Mouse (Mus musculus) splenic B cell, adult 2 months (primary cell): ENCODE measurements around the gene Etfb.

Experiments used
- DNase-seq: peaks from one replicate; pipeline ENCODE4 v3.0.0-alpha.2; 2011; ENCODE audit warnings: low read depth, low spot score
- H3K27me3 ChIP-seq: 2 replicates; pipeline ENCODE4 v1.6.1; 2012; ENCODE audit warnings: mild to moderate bottlenecking, low read length, moderate library complexity, mixed read lengths; ENCODE audit not compliant: control insufficient read depth, poor library complexity, insufficient read depth, severe bottlenecking
- H3K36me3 ChIP-seq: 2 replicates; pipeline ENCODE4 v1.6.1; 2012; ENCODE audit warnings: mild to moderate bottlenecking, low read length, moderate library complexity, mixed read lengths; ENCODE audit not compliant: control insufficient read depth, poor library complexity, insufficient read depth, severe bottlenecking

Etfb gene

DNA sequence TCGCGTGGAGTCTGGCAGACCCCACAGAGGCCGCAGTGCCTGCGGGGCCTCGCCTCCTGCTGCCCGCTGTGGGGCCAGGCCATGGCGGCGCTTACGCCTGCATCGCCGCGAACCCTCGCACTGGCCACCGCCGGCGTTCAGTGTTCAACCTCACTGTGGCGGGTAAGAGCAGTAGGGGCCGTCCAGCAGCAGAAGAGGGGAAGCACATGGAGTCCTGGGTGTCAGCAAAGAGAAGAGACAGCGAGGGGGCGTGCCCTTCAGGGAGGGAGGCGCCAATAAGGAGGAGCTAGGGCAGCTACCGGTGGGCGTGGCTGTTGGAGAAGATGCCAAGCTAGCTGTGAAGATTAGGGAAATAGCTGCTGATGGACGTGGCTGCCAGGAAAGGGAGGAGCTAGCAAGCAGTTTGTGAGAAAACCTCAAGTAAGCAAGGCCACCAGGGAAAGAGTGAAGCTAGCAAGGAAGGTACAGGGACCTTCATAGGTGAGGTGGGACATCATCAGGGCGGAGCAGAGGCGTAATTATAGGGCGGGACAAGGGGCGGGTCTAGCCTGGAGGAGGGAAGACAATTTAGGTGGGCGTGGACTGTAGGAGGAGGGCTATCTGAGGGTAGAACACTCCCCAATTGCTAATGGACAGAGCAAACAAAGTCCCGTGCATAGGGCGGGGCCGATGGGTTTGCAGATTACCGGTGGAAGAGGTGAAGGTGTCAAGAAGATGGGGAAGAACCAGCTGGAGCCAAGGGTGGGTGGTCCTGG lies 21.6 kb downstream of the Etfb start:
- no peaks in the 10 kb centered on the region for H3K27me3 ChIP-seq

DNA sequence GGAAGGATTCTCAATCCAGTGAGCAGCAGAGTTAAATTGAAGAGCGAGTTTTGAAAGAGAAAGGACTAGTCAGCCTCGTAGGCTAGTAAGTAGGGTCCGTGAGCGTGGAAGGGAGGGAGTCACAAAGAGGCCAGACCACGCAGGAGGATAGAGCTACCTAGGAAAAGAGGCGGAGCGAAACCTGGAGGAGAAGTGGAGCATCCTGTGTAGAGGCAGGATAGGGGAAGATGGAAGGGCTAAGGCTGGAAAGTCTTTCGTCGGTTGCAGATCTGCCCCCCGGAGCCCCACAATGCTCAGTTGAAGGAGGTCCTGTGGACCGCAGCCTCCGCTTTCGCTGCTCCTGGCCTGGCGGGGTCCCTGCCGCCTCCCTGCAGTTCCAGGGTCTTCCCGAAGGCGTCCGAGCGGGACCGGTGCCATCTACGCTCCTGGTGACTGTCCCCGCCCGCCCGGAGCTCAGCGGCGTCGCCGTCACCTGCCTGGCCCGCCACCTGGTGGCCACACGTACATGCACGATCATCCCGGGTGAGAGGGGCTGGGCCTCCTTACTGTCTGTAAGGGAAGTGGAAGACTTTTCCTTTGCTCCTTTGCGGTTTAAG lies 22.3 kb downstream of the Etfb start:
- peak; percentile 86 for DNase-seq
- Histone ChIP-seq H3K36me3 (no peaks in the 10 kb centered on the region), H3K27me3 (no peaks in the 10 kb centered on the region)

More for the DNA sequence above, 21.6 kb downstream of the Etfb start:
- peak; percentile 97 for DNase-seq
- no peaks in the 10 kb centered on the region for H3K36me3 ChIP-seq

DNA sequence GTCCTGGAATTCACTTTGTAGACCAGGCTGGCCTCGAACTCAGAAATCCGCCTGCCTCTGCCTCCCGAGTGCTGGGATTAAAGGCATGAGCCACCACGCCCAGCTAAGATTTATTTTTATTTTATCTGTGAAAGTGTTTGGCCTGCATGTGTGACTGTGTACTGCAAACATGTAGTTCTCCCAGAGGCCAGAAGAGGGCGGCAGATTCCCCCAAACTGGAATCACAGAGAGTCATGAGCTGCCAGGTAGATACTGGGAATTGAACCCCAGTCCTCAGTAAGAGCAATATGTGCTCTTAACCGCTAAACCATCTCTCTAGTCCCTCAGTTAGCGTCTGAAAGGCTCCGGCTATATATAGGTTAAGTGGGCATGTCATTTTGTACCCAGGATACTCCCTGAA lies 26.5 kb downstream of the Etfb start:
- Histone ChIP-seq H3K36me3 (no peaks in the 10 kb centered on the region), H3K27me3 (no peaks in the 10 kb centered on the region; the same call in 1 of the 2 replicates)
- peak; percentile 80 for DNase-seq

DNA sequence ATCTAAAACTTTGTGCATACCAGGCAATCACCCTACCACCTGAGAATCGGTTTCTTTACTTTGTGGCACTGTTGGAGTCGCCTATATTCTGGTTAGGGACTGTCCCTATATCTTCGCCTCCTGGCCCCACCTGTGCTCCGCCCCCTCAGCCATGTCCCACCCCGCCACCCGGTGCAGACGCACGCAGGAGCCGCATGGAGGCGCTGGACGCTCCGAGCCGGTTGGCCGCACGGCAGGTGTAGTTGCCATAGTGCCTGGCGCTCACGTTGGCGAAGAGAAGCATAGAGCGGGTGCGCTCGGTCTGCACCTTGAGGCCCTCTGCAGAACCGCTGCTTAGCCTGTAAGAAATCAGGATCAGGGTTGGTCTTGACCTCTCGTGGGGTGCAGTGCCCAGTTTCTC lies 31.8 kb downstream of the Etfb start:
- DNase-seq = peak; percentile 64
- Histone ChIP-seq H3K27me3 (no peaks in the 10 kb centered on the region; the same call in 1 of the 2 replicates), H3K36me3 (no peaks in the 10 kb centered on the region)

DNA sequence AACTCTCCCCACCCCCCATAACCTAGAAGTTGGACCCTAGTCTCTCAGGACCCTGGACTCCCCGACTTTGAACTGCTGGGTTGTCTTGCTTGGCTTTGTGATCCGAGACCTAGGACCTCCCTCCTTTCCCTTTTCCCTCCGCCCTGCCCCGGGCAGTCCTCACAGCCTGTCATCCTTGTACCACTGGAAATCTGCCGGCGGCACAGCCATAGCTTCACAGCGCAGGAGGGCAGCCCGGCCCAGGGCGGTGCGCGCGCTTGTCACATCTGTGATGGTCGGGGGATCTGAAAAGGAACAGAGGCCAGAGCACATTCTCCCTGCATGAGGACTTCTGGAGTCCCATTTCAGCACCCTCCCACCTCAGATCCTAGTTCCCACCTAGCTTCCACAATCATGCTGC lies 32.5 kb downstream of the Etfb start:
- DNase-seq = no peak
- Histone ChIP-seq H3K27me3 (no peaks in the 10 kb centered on the region; the same call in 1 of the 2 replicates), H3K36me3 (no peaks in the 10 kb centered on the region)

DNA sequence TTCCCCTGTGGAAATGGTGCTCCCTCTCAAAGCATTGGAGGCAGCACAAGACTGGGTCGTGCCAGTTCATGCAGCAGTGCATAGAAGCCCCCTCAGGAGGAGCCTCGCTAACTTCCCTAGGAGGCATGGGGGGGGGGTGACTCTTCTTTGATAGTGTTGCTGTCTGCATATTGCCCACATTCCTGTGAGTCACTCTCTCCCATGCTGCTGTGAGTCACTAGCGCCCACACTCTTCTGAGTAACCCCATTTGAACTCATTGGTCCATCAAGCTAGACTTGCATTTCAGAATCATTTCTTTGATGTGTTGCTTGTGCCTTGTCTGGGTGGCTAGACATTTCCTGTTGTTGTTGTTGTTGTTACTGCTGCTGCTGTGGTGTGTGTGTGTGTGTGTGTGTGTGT lies 37.3 kb downstream of the Etfb start:
- DNase-seq = no peak
- Histone ChIP-seq H3K27me3 (no peaks in the 10 kb centered on the region), H3K36me3 (no peaks in the 10 kb centered on the region)

DNA sequence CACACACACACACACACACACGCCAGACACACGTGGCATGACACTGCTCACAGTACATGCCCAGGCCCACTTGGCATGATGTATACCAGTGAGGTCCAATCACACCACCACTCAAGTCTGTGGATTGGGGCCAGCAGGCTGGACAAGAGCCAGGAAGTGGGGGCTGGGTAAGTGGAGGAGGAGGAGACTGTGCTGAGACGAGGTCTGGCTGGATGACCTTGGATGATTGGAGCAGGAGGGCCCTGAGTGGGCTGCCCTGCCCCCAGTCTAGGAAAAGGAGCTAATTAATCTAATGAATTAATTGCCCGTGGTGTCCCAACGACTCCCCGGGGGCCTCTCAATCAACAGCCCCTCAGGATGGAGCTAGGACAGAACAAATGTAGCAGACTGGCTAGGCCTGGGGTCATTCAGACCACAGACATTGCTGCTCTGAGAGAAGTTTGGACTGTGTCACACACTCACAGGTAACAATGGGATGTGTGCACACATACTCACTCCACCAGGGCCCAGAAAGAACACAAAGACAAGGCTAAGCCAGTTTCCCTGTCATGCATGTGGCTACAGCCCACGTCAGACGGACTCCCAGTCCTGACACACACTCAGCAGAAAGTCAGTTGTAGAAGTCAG lies 38.3 kb downstream of the Etfb start:
- Histone ChIP-seq H3K36me3 (no peaks in the 10 kb centered on the region), H3K27me3 (no peaks in the 10 kb centered on the region)
- no peak for DNase-seq

DNA sequence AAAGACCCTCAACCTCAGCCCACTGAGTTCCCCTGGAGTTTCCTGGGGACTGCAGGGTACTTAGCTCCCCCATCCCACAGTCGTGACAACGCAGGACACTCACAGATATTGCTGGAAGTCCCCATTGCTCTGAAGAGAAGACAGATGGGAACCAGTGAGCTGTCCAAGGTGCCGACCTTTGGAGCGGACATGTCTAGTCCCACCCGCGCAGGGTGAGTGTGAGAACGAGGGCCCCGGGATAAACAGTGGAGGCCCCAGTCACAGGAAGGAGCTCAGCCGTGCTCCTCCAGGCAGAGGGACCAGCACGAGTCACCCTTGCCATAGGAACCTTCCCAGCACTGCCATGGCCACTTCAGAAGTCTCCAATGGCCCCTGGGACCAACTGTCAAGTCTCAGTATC lies 39.4 kb downstream of the Etfb start:
- Histone ChIP-seq H3K27me3 (no peaks in the 10 kb centered on the region), H3K36me3 (no peaks in the 10 kb centered on the region)
- DNase-seq = no peak

DNA sequence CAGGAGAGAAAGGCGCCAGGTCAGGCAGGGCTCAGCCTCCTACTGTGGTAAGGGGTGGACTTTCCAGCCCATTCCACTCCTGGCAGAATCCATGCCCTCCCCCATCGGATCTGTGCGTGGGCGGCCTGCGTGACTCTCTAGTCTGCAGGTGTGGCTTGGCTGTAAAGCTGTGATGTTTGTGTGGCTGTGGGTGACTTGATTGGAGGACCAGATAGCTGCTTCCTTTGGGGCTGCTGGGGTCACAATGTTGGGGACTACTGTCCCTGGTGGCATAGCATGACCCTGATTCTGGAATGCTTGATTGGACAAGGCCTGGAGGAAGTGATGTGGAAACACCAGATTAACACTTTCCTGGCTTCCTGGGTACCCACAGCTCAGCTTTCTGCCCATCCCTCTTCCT lies 44.8 kb downstream of the Etfb start:
- Histone ChIP-seq H3K27me3 (no peaks in the 10 kb centered on the region), H3K36me3 (no peaks in the 10 kb centered on the region)
- no peak for DNase-seq

DNA sequence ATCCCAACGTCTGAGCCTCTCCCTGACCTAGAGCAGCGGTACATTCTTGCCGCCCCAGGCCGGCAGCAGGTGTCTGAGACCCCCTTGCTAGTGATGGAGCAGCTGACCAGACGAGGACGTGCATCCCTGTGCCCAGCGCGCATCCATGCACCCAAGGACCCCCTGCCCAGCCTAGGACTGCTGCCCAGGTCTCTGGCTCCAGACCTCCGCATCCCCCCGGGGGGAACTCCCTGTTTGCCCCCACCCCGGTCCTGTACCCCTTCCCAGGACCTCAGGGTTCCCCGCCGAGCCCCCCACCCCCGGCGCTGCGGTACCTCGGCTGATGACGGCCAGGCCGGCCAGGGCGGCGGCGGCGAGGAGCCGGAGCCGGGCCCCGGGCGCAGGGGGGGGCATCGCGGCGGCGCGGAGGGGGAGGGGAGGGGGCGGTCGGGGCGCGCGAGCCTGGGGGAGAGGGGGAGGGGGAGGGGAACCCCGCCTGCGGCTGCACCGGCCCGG lies 45.8 kb downstream of the Etfb start, which contains the start of gene Iglon5:
Gene Iglon5 (minus strand): TSS at position 445 of the 495 bp plus-strand sequence.
- DNase-seq = no peak
- Histone ChIP-seq H3K36me3 (no peaks in the 10 kb centered on the region), H3K27me3 (no peaks in the 10 kb centered on the region)

DNA sequence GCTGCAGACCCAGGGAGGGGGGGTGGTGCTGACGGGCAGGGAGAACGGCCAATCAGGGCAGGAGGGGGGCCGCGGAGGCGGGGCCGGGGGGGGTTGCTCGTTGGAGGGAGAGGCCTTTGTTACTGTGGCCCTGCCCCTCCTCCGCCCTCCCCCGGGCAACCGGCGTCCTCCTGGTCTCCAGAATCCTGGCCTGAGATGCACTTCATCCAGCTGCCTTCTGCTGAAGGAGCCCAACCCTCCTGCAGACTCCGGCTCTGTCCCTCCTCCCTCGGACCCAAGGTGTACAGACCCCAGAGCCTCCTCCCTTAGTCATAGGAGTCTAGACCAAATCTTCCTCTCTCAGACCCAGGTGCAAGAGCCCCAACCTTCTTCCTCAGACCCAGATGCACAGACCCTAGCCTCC lies 46.3 kb downstream of the Etfb start:
- no peaks in the 10 kb centered on the region for H3K36me3 ChIP-seq
- no peak for DNase-seq
- H3K27me3 ChIP-seq = no peaks in the 10 kb centered on the region

DNA sequence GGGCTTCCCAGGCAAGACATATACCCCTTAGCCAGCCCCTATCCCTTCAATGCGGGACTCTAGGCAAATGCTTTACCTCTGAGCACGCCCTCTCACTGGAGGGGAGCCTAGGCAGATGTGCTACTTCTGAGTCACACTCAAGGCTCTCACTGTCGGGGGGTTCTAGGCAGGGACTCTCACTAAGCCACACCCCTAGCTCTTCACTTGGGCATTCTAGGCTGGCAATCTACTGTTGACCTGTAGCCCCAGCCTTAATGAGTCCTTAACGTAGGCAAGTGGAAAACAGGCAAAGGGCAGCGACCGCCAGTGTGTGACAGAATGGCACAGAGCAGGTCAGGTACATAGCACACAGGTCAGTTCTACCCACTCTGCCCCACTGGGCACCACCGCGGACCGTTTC lies 47.0 kb downstream of the Etfb start:
- no peaks in the 10 kb centered on the region for H3K36me3 ChIP-seq
- DNase-seq = no peak
- no peaks in the 10 kb centered on the region for H3K27me3 ChIP-seq

DNA sequence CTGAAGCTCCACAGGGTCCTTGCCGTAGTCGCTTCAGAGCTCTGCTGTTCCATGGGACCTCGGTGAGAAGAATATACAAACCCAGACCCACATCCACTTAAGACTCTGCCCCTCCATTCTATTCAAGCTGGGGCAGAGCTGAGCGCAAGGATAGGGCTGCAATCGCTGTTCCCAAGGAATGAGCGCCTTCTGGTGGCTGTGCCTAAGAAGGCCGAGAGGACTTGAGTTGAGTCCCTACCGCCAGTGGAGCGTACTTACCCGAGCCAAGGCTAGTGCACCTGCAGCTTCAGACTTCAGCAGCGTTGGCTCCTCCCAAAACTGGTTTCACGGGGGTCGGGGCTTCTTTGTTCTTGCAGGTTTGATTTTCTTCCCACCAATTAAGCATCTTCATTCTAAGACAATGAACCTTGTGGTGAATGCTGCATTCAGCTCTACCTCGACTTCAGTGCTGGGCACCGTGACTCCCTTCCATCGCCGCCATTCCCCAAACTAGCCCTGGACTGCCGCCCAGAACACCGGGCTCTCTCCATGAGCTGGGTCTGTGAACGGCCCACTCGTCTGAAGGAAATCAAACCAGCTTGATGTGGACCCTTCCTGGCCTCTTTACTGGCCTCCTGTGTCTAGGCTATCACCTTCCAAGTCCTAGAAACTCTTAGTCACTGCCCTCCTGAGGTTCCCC lies 51.6 kb downstream of the Etfb start:
- H3K36me3 ChIP-seq = no peaks in the 10 kb centered on the region
- peak; percentile 47 for DNase-seq
- H3K27me3 ChIP-seq = no peaks in the 10 kb centered on the region
